Mouse (Mus musculus): ENCODE data around the gene Cldn15.

GRCm38 (mm10) chr5:136961334-136961982 lies 5.0 kb upstream of the Cldn15 start:
- TF ChIP-seq POLR2A (IDR thresholded peaks at IDR 0.05; ENCODE audit: insufficient read depth, low read depth, low read length) = no peak
- TF ChIP-seq CTCF (IDR thresholded peaks at IDR 0.05; ENCODE audit: insufficient read depth, low read depth, low read length) = no peak
